Mouse (Mus musculus) neural tube, embryonic 10.5 days (tissue): Measurements from ENCODE around the gene 4933406M09Rik.
A peak's percentile ranks its signal among the peaks of the same experiment; 100 is the strongest.

Source experiments
- DNase-seq: peaks from one replicate; pipeline ENCODE4 v3.0.0-alpha.2; 2017; ENCODE audit warnings: low spot score; ENCODE audit errors: extremely low spot score

4933406M09Rik gene

DNA sequence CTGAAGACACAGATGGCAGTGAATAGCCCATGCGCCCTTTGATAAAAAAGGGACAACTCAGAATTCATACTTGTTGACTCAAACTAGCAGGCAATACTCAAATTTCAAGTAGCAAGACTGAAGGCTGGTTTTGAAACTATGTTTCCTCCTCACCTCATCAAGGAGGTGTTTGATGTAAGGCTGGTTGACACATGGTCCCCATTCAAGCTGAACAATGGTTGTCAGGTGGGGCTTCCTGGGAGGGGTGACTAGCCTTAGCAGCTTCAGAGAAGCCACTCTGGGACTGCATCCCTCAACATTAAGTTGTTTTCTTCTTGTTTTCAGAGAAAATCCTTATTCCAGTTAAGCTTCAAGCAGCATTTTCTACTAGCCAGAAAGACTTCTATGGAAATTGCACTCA lies at the start of gene 4933406M09Rik:
Gene 4933406M09Rik (plus strand): TSS at position 275 of the 400 bp plus-strand sequence.
- no peak for DNase-seq

DNA sequence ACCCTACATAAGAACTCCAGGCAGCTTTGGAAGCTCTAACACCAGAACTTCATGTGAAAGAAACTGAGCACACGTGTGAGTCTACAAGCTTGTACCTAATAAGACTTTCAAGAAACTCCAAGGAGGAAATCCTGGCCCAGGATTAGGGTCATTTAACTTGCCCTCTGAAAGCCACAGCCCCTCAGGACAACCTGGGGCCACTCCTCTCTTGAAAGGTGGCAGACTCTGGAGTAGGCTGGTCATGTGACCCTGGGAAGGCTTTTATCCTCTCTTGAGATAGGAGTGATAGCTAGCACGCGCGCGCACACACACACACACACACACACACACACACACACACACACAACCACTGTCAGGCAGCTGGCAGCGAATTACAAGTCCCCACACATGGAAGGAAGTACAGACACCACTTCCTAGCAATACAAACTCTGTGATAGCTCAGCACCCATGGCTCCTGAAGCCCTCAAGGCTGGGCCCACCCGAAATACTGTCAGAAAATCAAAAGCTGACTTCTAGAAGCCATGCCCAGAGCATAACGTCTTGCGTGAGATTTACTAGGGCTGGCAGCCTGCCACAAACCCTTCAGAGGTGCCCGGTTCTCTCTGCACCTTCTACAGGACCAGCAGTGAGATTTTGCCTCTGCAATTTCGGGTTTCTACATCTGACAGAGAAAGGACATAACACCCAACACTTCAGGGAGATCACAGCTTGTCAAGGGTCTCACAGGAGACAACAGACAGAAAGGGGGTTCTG lies 48.6 kb upstream of the 4933406M09Rik start:
- no peak for DNase-seq

DNA sequence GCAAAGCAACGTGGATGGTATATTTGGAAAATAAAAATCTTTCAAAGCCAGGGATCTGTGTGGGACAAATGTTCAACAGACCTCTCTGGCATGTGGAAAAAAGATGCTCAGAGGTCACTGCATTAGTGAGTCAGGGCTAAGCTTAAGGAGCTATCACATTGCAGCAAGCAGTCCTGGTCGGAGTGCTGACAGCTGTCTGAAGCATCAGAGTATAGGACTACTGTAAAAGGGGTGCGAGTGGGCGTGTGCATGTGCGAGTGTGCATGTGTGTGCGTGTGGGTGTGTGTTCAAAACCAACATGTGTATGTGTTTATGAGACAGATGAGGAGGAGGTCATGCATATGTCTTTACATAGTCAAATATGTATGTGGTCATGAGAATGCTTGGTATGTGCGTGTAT lies 46.6 kb upstream of the 4933406M09Rik start:
- DNase-seq = no peak

DNA sequence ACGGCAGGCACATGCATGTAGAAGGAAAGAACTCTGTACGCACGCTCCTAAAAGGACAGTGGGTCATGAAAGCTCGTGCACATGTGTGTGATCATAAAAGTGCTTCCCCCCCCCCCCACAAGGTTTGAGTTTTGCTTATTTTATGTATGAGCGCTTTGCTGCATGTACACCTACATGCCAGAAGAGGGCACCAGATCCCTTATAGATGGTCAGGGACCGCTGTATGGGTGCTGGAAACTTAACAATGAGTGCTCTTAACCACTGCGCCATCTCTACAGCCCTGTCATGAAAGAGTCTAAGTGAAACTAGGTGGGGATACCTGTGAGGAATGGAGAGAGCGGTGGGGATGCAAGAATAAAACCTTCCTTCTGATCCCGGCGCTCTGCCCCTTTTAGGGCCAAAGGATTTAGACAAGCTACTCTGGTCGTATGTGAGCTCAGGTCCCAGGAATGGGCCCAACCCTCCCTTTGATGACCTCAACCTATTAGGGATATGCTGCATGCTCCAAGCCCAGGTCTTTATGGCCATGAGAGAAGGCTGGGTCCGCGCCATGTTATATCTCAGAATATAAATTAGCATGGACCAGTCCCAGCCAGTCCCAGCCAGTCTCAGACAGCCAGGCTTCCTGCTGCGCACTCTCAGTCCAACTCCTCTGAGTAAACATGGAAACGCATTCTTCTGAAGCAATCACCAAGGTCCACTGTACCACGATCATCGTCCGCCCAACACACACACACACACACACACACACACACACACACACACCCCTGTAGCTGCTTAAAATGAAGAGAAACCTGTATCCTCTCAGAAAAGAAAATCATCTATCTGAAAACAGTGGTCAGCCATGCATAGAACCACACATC lies 45.8 kb upstream of the 4933406M09Rik start:
- DNase-seq = no peak

DNA sequence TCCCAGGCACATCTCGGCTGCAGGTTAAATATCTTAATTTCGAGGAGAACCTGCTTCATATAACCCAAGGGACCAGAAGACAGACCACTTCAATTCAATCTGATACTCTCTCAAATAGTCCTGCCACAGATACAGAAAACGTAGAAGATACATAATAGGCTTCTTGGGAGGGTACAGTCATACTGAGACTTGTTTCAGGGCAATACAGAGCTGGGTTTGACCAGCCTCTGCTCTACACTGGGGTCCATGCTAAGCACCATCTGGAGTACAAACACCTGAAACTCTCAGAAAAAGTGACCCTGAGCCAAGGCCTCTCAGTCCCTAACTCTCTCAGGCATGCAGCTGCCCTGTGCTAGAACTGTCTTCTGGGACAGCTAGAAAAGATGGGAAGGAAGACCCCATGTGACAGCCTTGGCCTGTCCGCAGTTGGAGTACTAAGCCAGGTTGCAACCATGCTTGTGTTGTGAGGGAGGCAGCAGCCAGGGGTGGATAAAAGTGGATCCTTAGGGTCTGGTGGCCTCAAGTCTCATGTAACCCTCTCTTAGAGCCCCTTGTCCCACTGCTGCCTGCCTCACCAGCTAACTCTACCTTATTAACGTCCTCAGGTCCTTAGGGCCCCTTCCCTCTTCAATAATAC lies 44.0 kb upstream of the 4933406M09Rik start:
- DNase-seq = no peak

DNA sequence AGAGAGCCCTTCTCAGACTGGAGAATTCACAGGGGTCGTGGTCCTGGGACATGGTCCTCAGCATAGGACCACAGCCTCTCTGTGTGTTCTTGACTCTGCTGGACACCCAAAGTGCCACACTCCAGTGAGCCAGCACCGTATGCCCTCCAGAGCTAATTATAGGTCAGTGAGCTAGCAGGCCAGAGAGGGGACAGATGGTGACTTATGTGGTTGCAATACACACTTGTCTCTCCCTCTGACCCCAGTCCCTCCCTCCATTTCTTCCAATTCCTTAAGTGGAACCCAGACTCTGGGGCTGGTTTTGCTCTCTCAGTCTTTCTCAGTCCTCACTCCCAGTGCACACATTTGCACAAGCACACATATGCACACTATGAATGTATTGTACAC lies 43.5 kb upstream of the 4933406M09Rik start:
- DNase-seq = no peak

DNA sequence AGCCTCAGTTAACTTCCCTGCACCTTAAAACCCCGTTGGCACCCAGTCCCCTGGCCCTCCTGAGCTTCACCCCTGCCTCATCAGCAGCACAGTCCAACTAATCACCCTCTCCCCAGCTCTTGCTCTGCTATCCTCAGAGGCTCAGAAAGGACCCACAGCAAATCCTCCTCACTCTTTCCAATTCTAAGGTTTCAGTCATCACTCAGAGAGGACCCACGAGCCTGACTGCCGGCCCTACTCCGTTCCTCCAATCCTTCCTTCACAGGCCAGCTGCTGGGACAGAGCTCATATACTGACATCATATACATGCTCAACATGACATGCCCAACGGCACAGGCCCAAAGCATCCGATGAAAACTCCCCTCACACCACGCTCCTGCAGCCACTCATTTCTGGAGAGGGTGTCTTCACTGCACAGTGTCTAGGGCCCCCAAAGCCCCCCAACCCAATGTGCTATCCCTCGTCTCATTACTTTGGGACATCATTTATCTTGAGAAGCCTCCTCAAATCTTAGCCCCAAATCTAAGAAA lies 42.9 kb upstream of the 4933406M09Rik start:
- no peak for DNase-seq

DNA sequence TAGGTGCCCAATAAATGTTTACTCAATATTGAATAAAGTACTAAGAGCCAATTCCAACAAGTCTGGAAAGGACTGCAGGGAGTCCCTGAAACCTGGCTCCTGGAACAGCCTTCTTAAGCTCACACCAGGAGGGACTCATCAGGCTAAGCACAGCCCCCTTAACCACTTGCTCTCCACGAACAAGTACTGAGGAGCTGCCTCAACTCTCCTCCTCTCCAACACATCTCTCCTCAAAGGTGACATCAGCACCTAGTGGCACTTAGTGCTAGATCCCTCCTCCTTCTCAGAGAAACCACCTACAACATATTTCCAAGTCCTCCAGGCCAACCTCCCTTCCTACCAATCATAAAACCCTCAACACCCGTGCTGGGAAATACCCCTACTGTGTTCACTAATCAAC lies 42.2 kb upstream of the 4933406M09Rik start:
- DNase-seq = no peak

DNA sequence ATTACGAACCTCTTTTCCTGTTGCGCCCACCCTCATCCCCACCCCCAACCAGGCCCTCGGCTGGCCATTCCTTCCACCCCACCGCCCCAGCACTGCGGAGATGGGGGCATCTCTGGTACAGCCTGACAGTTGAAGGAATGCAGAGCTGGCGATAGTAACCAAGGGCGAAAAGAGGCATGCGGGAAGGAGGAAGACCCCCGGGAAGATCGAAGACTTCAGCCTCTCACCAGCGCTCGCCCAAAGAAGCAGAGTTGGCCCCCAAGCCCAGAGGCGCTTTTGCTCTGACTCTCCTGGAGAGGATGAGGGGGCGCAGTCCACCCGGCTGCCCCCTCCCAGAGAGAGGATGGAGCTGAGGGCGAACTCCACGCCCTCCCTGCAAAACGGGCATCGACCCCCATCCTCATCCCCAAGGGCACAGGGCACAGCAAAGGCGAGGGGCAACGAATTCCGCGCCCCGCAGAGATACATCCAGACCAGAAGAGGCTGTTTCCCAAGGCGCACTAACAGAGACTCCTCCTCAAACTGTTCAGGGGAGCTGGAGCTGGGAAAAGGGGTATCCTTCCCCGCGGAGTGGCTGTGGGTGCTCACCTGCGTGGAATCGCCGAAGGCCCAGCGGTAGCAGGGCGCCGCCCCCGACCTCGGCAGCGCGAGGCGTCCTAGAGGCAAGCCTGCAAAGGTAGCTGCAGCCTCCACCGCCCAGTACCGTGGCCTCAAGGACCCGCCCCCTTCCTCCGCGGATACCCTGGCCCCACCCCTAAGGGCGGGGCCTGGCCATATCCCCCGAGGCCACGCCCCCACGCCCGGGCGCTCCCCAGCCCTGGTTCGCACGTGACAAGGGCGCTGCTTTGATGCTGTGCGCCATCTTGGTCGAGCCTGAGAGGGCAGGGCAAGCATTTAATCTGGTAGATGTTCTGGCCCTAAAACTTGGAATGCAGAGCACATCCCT lies 41.5 kb upstream of the 4933406M09Rik start:
- DNase-seq = peak; percentile 92

DNA sequence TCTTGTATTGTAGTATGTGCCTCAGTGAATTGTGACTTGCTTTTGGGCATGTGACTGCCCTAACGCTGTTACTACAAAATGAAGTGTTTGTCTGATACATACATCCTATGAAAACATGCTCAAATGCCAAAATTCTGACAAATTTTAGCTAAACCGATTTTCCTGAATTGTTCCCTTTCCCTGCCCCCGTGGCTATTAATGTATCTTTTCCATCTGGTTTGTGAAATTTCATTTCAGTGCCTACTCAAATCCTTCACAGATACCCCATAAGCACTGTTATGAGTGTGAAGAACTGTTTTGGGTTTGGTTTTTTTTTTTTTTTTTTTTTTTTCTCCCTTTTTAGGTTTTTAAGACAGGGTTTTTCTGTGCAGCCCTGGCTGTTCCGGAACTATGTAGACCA lies 40.7 kb upstream of the 4933406M09Rik start:
- DNase-seq = no peak

DNA sequence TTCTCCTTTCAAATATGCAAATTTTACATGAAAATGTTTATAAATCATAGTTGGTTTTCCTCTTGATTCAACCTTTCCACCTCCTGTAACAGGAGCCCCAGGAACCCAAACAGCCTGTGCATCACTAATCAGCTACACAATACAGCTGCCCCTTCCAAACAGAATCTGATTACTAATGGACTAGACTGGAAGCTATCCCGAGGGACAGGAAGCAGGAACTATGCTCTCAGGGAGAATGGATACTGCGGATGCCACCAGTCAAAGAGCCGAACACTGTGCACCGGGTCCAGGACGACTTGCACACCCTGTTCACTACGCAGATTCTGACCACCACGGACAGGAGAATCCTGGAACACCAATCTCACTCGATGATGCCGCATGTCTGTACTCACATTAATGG lies 37.9 kb upstream of the 4933406M09Rik start:
- DNase-seq = no peak

DNA sequence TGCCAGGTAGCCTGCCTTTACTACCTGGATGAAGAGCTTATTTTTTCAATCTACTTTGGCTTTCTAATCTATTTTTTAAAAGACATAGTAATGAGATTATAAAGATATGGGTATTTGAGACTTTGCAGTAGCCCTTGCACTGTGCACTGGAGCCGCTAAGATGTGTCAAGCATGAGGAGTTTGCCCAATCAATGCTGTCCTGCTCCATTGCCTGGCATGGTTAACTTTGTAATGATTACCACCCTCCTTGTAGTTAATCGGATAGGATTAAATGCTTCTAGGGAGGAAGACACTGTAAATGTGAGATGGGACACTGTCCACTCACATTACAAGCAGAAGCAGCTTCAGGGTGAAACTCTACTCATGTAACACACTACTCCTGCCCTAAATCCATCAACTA lies 32.4 kb upstream of the 4933406M09Rik start:
- DNase-seq = no peak

DNA sequence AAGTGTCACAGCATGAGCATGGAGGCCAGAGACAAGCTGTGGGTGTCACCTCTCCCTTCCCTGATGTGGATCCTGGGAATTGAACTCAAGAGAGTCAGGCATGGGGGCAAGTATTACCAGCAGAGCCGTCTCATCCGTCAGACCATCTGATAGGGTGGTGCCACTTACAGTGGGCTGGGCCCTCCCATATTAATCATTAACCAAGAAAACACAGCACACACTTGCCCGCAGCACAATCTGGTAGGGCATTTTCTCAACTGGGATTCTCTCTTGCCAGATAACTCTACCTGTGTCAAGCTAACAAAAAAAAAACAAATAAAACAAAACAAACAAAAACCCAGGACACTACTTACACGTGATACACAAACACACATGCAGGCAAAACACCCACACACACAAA lies 28.3 kb upstream of the 4933406M09Rik start:
- no peak for DNase-seq

DNA sequence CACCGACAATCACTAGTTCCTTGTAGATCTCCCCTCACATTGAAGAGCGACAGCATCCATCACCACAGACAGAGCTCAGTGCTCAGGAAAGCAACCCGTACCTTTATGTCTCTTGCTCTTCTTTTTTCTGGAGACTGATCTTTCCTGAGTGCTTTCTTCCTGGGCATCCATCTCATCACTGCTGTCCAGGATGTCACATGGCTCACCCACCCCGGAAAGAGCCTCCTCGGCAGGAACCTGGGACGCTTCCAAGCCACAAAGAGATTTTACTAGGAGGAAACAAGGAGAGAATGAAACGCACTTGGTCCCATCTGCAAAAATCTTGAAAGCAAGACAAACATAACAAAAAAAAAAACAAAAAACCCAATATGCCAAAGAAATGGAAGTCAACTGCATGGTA lies 25.1 kb upstream of the 4933406M09Rik start:
- DNase-seq = no peak

DNA sequence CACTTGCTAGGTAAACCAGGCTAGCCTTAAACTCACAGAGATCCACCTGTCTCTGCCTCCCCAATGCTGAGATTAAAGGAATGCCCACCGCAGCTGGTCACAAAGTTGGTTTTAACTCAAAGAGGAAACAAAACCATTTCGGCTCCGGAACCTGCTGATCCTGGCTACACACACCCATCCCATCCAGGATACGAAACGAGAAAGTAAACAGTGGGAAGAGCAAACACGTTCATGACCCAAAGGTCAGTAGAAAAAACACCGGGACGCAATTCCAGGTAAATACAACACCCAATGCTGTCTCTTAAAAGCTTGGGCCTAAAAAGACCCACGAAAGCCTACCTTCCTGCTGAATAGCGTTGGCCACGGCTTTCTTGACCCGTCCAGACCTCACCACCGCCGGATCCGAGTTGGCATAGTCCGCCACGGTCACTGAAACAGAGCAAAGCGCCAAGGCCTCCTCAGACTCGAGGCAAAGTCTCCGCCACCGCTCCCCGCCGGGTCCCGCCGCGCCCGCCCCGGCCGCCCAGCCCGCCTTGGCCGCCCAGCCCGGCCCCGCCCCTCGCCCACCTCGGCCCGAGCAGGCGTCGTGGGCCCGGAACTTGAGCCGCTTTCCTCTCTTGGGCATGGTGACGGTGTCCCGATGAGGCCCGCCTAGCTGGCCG lies 24.4 kb upstream of the 4933406M09Rik start:
- no peak for DNase-seq

DNA sequence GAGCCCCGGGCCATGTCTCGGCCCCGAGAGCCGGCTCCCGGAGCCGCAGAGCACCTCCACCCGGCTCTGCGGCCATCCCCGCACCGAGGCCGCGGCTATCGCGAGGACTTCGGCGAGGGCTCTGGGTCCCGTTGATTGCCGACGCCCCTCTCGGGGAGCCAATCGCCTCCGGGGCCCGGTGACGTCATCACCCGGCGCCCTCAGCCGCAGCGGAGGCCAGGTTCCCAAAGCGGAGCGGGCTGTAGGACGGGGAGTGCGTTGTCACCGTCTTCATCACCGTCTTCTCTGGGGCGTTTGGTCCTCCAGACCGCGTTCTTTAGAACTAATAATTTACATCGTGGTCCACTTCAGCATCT lies 23.9 kb upstream of the 4933406M09Rik start, which contains the start of gene Tmem183a:
Gene Tmem183a (minus strand): TSS at position 123 of the 356 bp plus-strand sequence.
- DNase-seq = peak; percentile 96

DNA sequence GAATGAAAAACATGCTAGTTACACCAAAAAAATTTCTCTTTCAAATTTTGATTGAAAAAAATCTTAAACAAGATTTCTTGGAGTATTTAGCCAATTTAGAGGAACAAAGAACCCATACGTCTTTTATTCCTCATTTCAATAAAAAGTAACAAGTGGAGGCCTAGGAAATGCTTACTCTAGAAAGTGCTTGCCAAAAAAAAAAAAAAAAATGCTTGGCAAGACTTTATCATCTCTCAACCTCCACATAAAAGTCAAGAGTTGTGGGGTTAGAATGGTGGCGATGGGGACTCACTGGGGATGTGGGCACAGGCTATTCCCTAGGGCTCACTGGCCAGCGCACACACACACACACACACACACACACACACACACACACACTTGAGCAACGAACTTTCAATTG lies 22.5 kb upstream of the 4933406M09Rik start:
- DNase-seq = no peak

DNA sequence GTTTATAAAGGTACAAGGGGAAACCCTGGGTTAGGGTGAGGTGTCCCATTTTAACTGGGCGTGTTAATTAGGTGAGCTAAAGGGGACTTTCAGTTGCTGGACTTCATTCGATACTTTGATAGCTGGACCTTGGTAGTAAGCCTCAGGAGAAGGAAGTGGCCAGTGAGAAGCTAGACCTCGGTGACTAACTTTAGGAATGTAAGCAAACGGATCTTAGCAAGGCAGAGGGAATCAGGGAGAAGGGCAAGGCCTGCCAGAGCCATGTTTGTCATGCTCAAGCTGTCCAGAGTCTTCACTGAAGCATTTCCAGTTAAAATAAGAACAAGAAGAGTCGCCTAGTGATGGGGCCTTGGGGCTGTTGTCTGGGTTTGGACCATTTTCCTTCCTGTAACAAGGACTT lies 20.2 kb upstream of the 4933406M09Rik start:
- DNase-seq = no peak

DNA sequence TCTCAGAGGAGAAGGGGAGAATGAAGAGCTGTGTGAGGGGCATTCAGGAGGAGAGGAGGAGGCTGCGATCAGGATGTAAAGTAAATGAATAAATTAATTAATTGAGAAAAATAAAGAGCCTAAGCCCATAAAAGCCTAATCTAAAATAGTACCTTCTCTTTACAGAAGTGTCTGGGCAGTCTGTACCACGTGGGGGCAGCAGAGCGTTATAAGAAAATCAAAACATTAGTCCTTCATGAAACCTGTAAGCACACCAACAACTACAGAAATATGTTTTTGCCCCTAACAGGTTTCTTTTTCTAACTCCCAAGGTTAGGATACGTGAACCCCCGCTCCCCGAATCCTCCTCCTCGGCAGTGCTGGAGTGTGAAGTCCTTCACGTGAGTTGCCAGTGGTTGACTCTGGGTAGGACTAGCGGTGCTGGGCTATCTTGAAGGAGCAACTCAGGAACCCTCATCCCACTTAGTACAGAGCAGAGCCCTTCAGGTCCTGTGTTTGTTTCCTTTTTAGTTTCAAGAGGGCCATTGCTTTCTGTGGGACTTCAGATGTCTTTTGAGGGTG lies 16.9 kb upstream of the 4933406M09Rik start:
- DNase-seq = no peak

DNA sequence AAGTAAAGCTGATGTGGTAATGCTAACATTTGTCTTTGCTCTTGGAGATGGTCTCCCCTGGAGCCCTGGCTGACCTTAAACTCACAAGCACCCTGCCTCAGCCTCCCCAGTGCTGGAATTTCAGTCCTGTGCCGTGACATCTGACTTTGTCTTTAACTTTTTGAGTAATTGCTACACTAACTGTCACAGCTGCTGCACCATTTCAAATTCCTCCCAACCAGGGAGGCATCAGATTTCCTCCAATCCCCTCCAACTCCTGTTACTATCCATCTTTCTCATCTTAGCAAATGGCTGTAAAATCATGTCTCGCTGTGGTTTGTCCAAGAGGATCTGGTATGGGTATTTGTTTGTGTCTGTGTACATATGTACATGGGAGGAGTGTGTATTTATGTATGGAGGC lies 11.6 kb upstream of the 4933406M09Rik start:
- no peak for DNase-seq
